Mouse (Mus musculus): Measurements from ENCODE around the gene Tns2. TPM values are rescaled to one million over a fixed set of nuclear protein-coding genes. Genes with fewer than 3 reads are reported as not detected.

Gene Tns2
- total and polyA plus RNA-seq, 3 experiments, result 0.42 to 3.1 TPM; not detected in 1

GRCm38 (mm10) chr15:102142914-102143912 is 43.0 kb downstream of the Tns2 start:
- no peak for DNase-seq (ENCODE audit: low read depth, low spot score)
- Histone ChIP-seq H3K4me1 (ENCODE audit: control insufficient read depth in 1 of 2, insufficient read depth in 2 of 2, low read length in 2 of 2) (peaks cover 6 to 14% of the 10 kb centered on the region in 2 experiments), H3K9me3 (replicated peaks; ENCODE audit: insufficient read depth, low read length) (no peaks in the 10 kb centered on the region), H3K79me2 (ENCODE audit: control insufficient read depth, insufficient read depth, low read length, poor library complexity) (no peaks in the 10 kb centered on the region), H3K4me3 (ENCODE audit: control insufficient read depth in 1 of 2, insufficient read depth in 1 of 2, low read depth in 2 of 2, low read length in 2 of 2) (no peak overlapping the region), H3K9ac (ENCODE audit: control insufficient read depth, low read depth, low read length, poor library complexity, severe bottlenecking) (no peak overlapping the region), H3K36me3 (ENCODE audit: control insufficient read depth in 1 of 2, insufficient read depth in 2 of 2, low read length in 2 of 2) (peaks cover 0 to 14% of the 10 kb centered on the region in 2 experiments; a peak in 2 of 4 replicates), H3K27me3 (ENCODE audit: control insufficient read depth in 1 of 2, insufficient read depth in 2 of 2, low read length in 2 of 2) (no peaks in the 10 kb centered on the region), H3K27ac (ENCODE audit: control insufficient read depth, low read depth, low read length) (no peak overlapping the region)
- TF ChIP-seq MXI1 (IDR thresholded peaks at IDR 0.05; ENCODE audit: low read depth, low read length) (no peak), ZNF384 (IDR thresholded peaks at IDR 0.05; ENCODE audit: low read depth, low read length) (peak; percentile 50; the same call in 1 of the 2 replicates), E2F4 (IDR thresholded peaks at IDR 0.05; ENCODE audit: borderline replicate concordance, low read depth, low read length) (no peak)

GRCm38 (mm10) chr15:102144274-102144711 is 44.1 kb downstream of the Tns2 start, which contains the start of gene Igfbp6:
TSS of gene Igfbp6 (plus strand) at chr15:102144362.
- Histone ChIP-seq H3K4me1 (ENCODE audit: control insufficient read depth in 1 of 2, insufficient read depth in 2 of 2, low read length in 2 of 2) (peaks cover 6 to 14% of the 10 kb centered on the region in 2 experiments), H3K36me3 (ENCODE audit: control insufficient read depth in 1 of 2, insufficient read depth in 2 of 2, low read length in 2 of 2) (peaks cover 0 to 14% of the 10 kb centered on the region in 2 experiments; a peak in 2 of 4 replicates), H3K27ac (ENCODE audit: control insufficient read depth, low read depth, low read length) (no peak within 1 kb of the TSS), H3K9ac (ENCODE audit: control insufficient read depth, low read depth, low read length, poor library complexity, severe bottlenecking) (no peak within 1 kb of the TSS), H3K4me3 (ENCODE audit: control insufficient read depth in 1 of 2, insufficient read depth in 1 of 2, low read depth in 2 of 2, low read length in 2 of 2) (no peak within 1 kb of the TSS), H3K27me3 (ENCODE audit: control insufficient read depth in 1 of 2, insufficient read depth in 2 of 2, low read length in 2 of 2) (no peaks in the 10 kb centered on the region), H3K9me3 (replicated peaks; ENCODE audit: insufficient read depth, low read length) (no peaks in the 10 kb centered on the region), H3K79me2 (ENCODE audit: control insufficient read depth, insufficient read depth, low read length, poor library complexity) (no peaks in the 10 kb centered on the region)
- no peak for TF ChIP-seq CHD2 (IDR thresholded peaks at IDR 0.05; ENCODE audit: low read length)
- no peak for TF ChIP-seq NELFE (IDR thresholded peaks at IDR 0.05; ENCODE audit: low read depth, low read length)
- TF ChIP-seq GATA1 (IDR thresholded peaks at IDR 0.05; ENCODE audit: low read depth, low read length), result no peak
- TF ChIP-seq E2F4 (IDR thresholded peaks at IDR 0.05; ENCODE audit: borderline replicate concordance, low read depth, low read length), result no peak
- TF ChIP-seq TCF12 (IDR thresholded peaks at IDR 0.05; ENCODE audit: low read depth, low read length), result no peak
- no peak for TF ChIP-seq POLR2AphosphoS5 (IDR thresholded peaks at IDR 0.05; ENCODE audit: borderline replicate concordance, low read depth, low read length)
- no peak for TF ChIP-seq UBTF (IDR thresholded peaks at IDR 0.05; ENCODE audit: borderline replicate concordance, insufficient read depth, low read depth, low read length)
- TF ChIP-seq TBP (IDR thresholded peaks at IDR 0.05; ENCODE audit: low read depth, low read length), result no peak
- DNase-seq (ENCODE audit: low read depth, low spot score), result no peak

GRCm38 (mm10) chr15:102144726-102145125 is 44.5 kb downstream of the Tns2 start:
- no peaks in the 10 kb centered on the region for H3K27me3 ChIP-seq (ENCODE audit: control insufficient read depth in 1 of 2, insufficient read depth in 2 of 2, low read length in 2 of 2)
- no peak for DNase-seq (ENCODE audit: low read depth, low spot score)
- no peaks in the 10 kb centered on the region for H3K9me3 ChIP-seq (replicated peaks; ENCODE audit: insufficient read depth, low read length)
- H3K4me1 ChIP-seq (ENCODE audit: control insufficient read depth in 1 of 2, insufficient read depth in 2 of 2, low read length in 2 of 2), result peaks cover 6 to 19% of the 10 kb centered on the region in 2 experiments
- no peak overlapping the region for H3K27ac ChIP-seq (ENCODE audit: control insufficient read depth, low read depth, low read length)
- peaks cover 0 to 17% of the 10 kb centered on the region in 2 experiments; a peak in 2 of 4 replicates for H3K36me3 ChIP-seq (ENCODE audit: control insufficient read depth in 1 of 2, insufficient read depth in 2 of 2, low read length in 2 of 2)
- H3K9ac ChIP-seq (ENCODE audit: control insufficient read depth, low read depth, low read length, poor library complexity, severe bottlenecking), result no peak overlapping the region
- no peaks in the 10 kb centered on the region for H3K79me2 ChIP-seq (ENCODE audit: control insufficient read depth, insufficient read depth, low read length, poor library complexity)
- no peak overlapping the region for H3K4me3 ChIP-seq (ENCODE audit: control insufficient read depth in 1 of 2, insufficient read depth in 1 of 2, low read depth in 2 of 2, low read length in 2 of 2)
- TF ChIP-seq JUND (IDR thresholded peaks at IDR 0.05; ENCODE audit: low read depth, low read length), result no peak
- no peak for TF ChIP-seq RCOR1 (IDR thresholded peaks at IDR 0.05; ENCODE audit: low read depth, low read length)
- TF ChIP-seq POLR2A (IDR thresholded peaks at IDR 0.05; ENCODE audit: control insufficient read depth in 1 of 2, insufficient read depth in 1 of 2, low read depth in 1 of 2, low read length in 2 of 2, poor library complexity in 1 of 2), result no peak
- TF ChIP-seq CTCF (IDR thresholded peaks at IDR 0.05 in 2 of 3, conservative IDR thresholded peaks at IDR 0.05 in 1 of 3; ENCODE audit: control insufficient read depth in 1 of 3, insufficient read depth in 1 of 3, low read depth in 2 of 3, low read length in 3 of 3, poor library complexity in 1 of 3, severe bottlenecking in 1 of 3), result no peak
- TF ChIP-seq POLR2AphosphoS5 (IDR thresholded peaks at IDR 0.05; ENCODE audit: borderline replicate concordance, low read depth, low read length), result no peak
- no peak for TF ChIP-seq MAX (IDR thresholded peaks at IDR 0.05; ENCODE audit: low read length)
- TF ChIP-seq HCFC1 (IDR thresholded peaks at IDR 0.05; ENCODE audit: low read depth, low read length), result no peak
- no peak for TF ChIP-seq E2F4 (IDR thresholded peaks at IDR 0.05; ENCODE audit: borderline replicate concordance, low read depth, low read length)
- TF ChIP-seq RAD21 (IDR thresholded peaks at IDR 0.05; ENCODE audit: low read depth, low read length), result no peak
- TF ChIP-seq TAL1 (IDR thresholded peaks at IDR 0.05; ENCODE audit: low read length), result no peak
- no peak for TF ChIP-seq CHD1 (IDR thresholded peaks at IDR 0.05; ENCODE audit: low read depth, low read length)
- TF ChIP-seq SIN3A (IDR thresholded peaks at IDR 0.05; ENCODE audit: low read length), result no peak
- no peak for TF ChIP-seq ELF1 (IDR thresholded peaks at IDR 0.05; ENCODE audit: low read depth, low read length)
- TF ChIP-seq ZC3H11A (IDR thresholded peaks at IDR 0.05; ENCODE audit: low read depth, low read length), result no peak
- TF ChIP-seq MAZ (IDR thresholded peaks at IDR 0.05; ENCODE audit: low read depth, low read length), result no peak
- TF ChIP-seq TBP (IDR thresholded peaks at IDR 0.05; ENCODE audit: low read depth, low read length), result no peak
- no peak for TF ChIP-seq MYC (IDR thresholded peaks at IDR 0.05; ENCODE audit: low read depth, low read length)

Measured in MEL (cell line).